ENCODE assay signal across 16 mouse cellular contexts in genomic region chr5:136584676-136585285, GRCm38 (mm10). TPM values are rescaled to one million over a fixed set of nuclear protein-coding genes. Genes with fewer than 3 reads are reported as not detected.
A peak's percentile ranks its signal among the peaks of the same experiment; 100 is the strongest.
DNase-seq lines count a peak whose midpoint lies in the region; TF ChIP-seq lines count a peak whose summit lies in the region.
"Had no signal": no experiment of that assay in that cellular context is flagged by ENCODE, and none has a peak within 500 bp of the region (broad histone marks: within the 10 kb centered on the region; RNA-seq: fewer than 3 reads in every experiment).

No protein-coding gene starts in this region.

- in situ Hi-C loops in ES-E14 (cut with MboI; ENCODE audit: low sequenced_read_pairs in 2 of 2, unreplicated experiment in 2 of 2), result no loop called here

- H3K27ac ChIP-seq in ES-E14 (ENCODE audit: insufficient read depth, low read depth, low read length, poor library complexity, severe bottlenecking), result peak overlapping the region; percentile 71
- peak overlapping the region; percentile 29 for H3K27ac ChIP-seq in bone marrow, adult 2 months (ENCODE audit: control insufficient read depth, insufficient read depth, low read depth, low read length, poor library complexity)
- H3K27ac ChIP-seq: limb, embryonic 15.5 days; stomach, embryonic 15.5 days had no signal

- no peak for TF ChIP-seq CTCF in bone marrow, adult 2 months (IDR thresholded peaks at IDR 0.05; ENCODE audit: control insufficient read depth, insufficient read depth, low read length)

- no peak for DNase-seq in ES-E14 (ENCODE audit: low read depth, low spot score)
- peak; percentile 23 to 54 for DNase-seq in kidney, adult 8-10 months
- DNase-seq in kidney, postnatal 36 days, result peak; percentile 32 to 37
- DNase-seq in embryo, embryonic 9.5 days (ENCODE audit: extremely low spot score), result no peak
- DNase-seq in urinary bladder, postnatal 25 days (ENCODE audit: low spot score), result no peak
- no peak for DNase-seq in adrenal gland, postnatal 36 days
- DNase-seq: adrenal gland, postnatal 14 days; cerebellum, adult 9-10 months; gastrocnemius, postnatal 10 days; heart, postnatal 10 days; liver, postnatal 0 days; spleen, adult 18-20 months had no signal

- H3K36me3 ChIP-seq in ES-E14 (ENCODE audit: control insufficient read depth, insufficient read depth, low read length, poor library complexity, severe bottlenecking), result no peaks in the 10 kb centered on the region
- H3K36me3 ChIP-seq: limb, embryonic 15.5 days; stomach, embryonic 15.5 days had no signal

- H3K9me3 ChIP-seq in ES-E14 (ENCODE audit: control insufficient read depth, insufficient read depth, low read depth, low read length), result no peaks in the 10 kb centered on the region
- H3K9me3 ChIP-seq: stomach, embryonic 15.5 days had no signal

- 38% methylated on average over 4 of the region's 4 CpGs for WGBS in bone marrow, adult 2 months

- H3K9ac ChIP-seq in ES-E14 (ENCODE audit: insufficient read depth, low read depth, low read length, poor library complexity, severe bottlenecking), result no peak overlapping the region; the same call in 1 of the 2 replicates
- H3K9ac ChIP-seq: limb, embryonic 15.5 days; liver, postnatal 0 days; stomach, embryonic 15.5 days had no signal

- peaks cover 0 to 14% of the 10 kb centered on the region in 2 experiments; a peak in 3 of 4 replicates for H3K4me1 ChIP-seq in ES-E14 (ENCODE audit: control insufficient read depth in 2 of 2, insufficient read depth in 2 of 2, low read length in 2 of 2, poor library complexity in 1 of 2)
- H3K4me1 ChIP-seq in bone marrow, adult 2 months (ENCODE audit: control insufficient read depth, insufficient read depth, low read length), result peaks cover 3% of the 10 kb centered on the region

- no peak overlapping the region for H3K4me3 ChIP-seq in ES-E14 (ENCODE audit: insufficient read depth in 1 of 2, low read depth in 1 of 2, low read length in 2 of 2, poor library complexity in 1 of 2, severe bottlenecking in 1 of 2)
- no peak overlapping the region for H3K4me3 ChIP-seq in bone marrow, adult 2 months (replicated peaks; ENCODE audit: control insufficient read depth, low read depth, low read length)
- H3K4me3 ChIP-seq: erythroblast, embryonic 14.5 days; limb, embryonic 15.5 days; stomach, embryonic 15.5 days had no signal

- no peak for TF ChIP-seq POLR2A in bone marrow, adult 2 months (IDR thresholded peaks at IDR 0.05; ENCODE audit: borderline replicate concordance, control insufficient read depth, low read depth, low read length)

TF ChIP-seq in ES-E14, 5 proteins besides CTCF, POLR2A, EP300 and RAD21:
- TF ChIP-seq CHD2 (IDR thresholded peaks at IDR 0.05; ENCODE audit: low read depth, low read length) (no peak), HCFC1 (IDR thresholded peaks at IDR 0.05; ENCODE audit: borderline replicate concordance, insufficient read depth, low read length) (no peak), ZC3H11A (IDR thresholded peaks at IDR 0.05; ENCODE audit: borderline replicate concordance, low read depth, low read length) (no peak)

RNA-seq across cellular contexts. Expression of gene Cux1, which starts 17.5 kb away (rescaled TPM):
- total RNA-seq in ES-E14 (2012; rRNA removed), result 22.6 and 23.6 TPM in 2 replicates
- polyA plus RNA-seq in bone marrow, adult 2 months (2011; ENCODE audit: insufficient read depth, insufficient read length, low replicate concordance, missing spikeins), result 18.4 and 37.1 TPM in 2 replicates
- 100 to 1,000 TPM in 1 of 2 experiments, 10 to 100 TPM in 1; 97.4 to 110 TPM for total RNA-seq in adrenal gland, postnatal 36 days (2021)

Comparison
In these comparisons a context has a peak if more than half of its experiments do, and no peak if none do; other contexts are left out.
1. DNase-seq: peak in kidney, adult 8-10 months (2 of 2) and kidney, postnatal 36 days (2 of 2); none in ES-E14 (single experiment), embryo, embryonic 9.5 days (single experiment), urinary bladder, postnatal 25 days (single experiment) and adrenal gland, postnatal 36 days (0 of 2).